Mouse (Mus musculus) gastrocnemius, adult 2 months (tissue): ENCODE measurements around the gene Stard13. TPM values are rescaled to one million over a fixed set of nuclear protein-coding genes. Genes with fewer than 3 reads are reported as not detected.

Experiments
- DNase-seq: peaks from one replicate; pipeline ENCODE4 v3.0.0; 2022
- H3K27ac ChIP-seq: fragments of 200-600 bp; 2 replicates; pipeline ENCODE4 v1.8.1; 2022; ENCODE audit warnings: mild to moderate bottlenecking
- H3K4me3 ChIP-seq: fragments of 200-600 bp; 2 replicates; pipeline ENCODE4 v1.8.1; 2022; ENCODE audit warnings: mild to moderate bottlenecking, moderate library complexity
- CTCF ChIP-seq: fragments of 200-600 bp; IDR thresholded peaks from 2 replicates; pipeline ENCODE4 v1.8.1; 2022; ENCODE audit warnings: antibody characterized with exemption, mild to moderate bottlenecking, moderate library complexity
- intact Hi-C: fragments of 180-260 bp; cut with DNase I; formaldehyde crosslinking; loops from one replicate; pipeline ENCODE4 v1.15.1; 2025
- total RNA-seq, 2 experiments: library from RNA; stranded (reverse); gene quantifications; 2 replicates each; pipeline ENCODE4 v1.2.3; 2021

Gene Stard13
- total RNA-seq, 2 experiments from 2014 or later, result 6.7 to 7.4 TPM

DNA sequence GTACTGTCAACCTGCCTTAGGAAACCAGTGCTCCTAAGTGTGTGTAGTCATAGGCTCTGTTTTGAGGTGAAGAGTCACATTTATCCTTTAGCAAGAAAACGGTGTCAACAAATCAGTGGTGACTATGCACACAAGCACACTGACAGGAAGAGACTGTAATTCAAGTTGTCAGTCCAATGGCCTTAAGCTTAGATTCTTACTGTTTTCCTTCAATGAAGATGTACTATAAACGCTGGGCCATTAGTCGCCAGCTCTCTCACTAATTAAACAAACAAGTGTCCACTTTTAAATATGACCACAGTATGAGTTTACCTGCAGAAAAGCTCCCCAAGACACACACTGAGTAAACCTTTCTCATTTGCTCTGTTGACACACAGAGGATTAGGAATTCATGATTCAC lies 44.3 kb downstream of the Stard13 start:
- no peak for DNase-seq
- Histone ChIP-seq H3K27ac (peak overlapping the region; percentile 87), H3K4me3 (peak overlapping the region; percentile 88)
- TF ChIP-seq CTCF, result no peak
- intact Hi-C loops, result loop anchor here (5.0 kb wide), 1 partner anchor 47 kb away; no protein-coding TSS in a partner anchor

DNA sequence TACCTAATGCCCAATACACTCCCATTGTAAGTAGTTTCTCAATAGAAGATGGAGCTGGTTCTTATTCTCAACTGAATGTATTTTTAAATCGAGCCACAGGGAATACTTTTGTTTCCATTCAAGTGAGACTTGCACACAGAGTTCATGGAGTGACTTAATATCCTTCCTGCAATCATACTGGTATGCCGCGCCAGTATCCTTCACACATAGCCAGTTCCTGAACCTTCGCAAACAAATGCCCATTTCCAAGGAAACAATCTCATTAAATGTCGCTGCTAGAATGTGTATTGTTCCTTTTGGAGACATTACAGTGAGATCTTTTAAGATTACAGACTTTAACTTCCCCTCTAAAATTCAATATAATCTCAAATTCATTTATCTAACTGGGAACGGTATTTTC lies 45.0 kb downstream of the Stard13 start:
- peak overlapping the region; percentile 87 for H3K27ac ChIP-seq
- intact Hi-C loops, result loop anchor here (5.0 kb wide), 1 partner anchor 46 kb away; no protein-coding TSS in a partner anchor
- peak overlapping the region; percentile 88 for H3K4me3 ChIP-seq
- TF ChIP-seq CTCF, result no peak
- DNase-seq, result no peak

DNA sequence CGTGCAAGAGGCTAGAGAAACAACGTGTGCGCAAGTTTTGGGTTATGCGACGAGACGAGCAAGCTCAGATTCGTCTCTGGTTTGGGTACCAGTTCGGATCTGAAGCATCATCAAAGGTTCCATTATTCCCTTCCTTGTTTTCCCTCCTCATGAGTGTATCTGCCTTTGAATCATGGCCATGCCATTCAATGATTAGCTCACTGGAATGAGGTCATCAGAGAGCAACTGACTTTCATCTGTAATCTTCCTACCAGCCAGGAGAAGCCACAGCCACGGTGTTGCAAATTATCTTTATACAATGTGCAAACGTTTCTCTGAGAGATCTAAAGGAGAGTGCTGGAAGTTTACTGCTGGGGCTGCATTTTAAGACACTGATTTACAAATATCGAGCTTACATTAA lies 46.3 kb downstream of the Stard13 start:
- Histone ChIP-seq H3K4me3 (peak overlapping the region; percentile 88; the same call in 1 of the 2 replicates), H3K27ac (no peak overlapping the region)
- intact Hi-C loops, result loop anchor here (5.0 kb wide), 1 partner anchor 45 kb away; no protein-coding TSS in a partner anchor
- no peak for TF ChIP-seq CTCF
- no peak for DNase-seq

DNA sequence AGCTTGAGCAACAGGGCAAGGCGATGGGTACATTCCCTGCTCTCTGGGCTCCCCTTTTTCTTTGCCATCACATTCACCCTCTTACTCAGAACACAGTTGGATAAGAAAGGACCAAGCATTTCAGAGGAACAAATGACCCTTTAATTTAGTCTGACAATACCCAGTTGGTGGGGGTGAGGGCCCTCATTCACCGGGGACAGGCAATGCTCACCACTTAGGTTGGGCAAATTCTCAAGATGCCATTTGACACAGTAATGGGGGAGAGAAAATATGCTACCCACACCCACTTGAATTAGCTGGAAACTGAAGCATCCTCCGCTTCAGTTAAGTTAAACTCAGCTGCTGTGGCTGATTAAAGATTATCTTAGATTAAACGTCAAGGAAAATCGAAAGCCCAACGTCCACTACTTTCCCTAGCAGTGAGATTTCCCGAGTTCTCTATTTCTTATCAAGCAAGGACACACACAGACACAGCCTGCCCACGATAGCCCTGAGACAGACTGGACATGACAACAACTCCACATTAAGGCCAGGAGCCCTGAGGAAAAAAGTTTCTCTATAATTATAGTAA lies 48.3 kb downstream of the Stard13 start:
- DNase-seq, result no peak
- Histone ChIP-seq H3K27ac (peak overlapping the region; percentile 40; the same call in 1 of the 2 replicates), H3K4me3 (no peak overlapping the region)
- intact Hi-C loops, result loop anchor here (5.0 kb wide), 1 partner anchor 43 kb away; no protein-coding TSS in a partner anchor
- no peak for TF ChIP-seq CTCF

DNA sequence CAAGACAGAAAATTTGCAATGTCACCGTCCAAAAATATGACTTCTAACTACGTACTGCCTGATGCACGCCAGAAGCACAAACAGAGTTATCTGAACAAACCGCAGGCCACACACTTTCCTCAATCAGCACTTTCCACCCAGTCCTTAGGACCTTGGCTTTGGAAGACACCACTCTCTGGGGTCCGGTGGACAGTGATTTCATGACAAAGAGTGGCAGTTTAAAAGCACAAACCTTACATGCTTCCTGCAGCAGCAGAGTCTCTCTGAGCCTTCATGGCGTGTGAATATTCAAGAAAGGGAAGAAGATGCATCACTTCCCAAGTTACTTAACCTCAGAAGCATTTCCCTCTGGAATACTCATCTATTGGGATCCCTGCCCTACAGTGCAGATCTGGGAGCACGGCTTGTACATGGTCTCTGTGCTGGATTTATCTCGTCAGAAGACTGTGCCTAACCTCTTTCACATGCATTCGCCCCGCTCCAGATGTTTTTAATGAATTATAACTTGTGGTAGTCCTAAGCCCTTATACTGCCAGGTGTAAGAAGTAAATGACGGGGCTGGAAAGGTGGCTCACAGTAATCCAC lies 49.9 kb downstream of the Stard13 start:
- peak overlapping the region; percentile 52 for H3K4me3 ChIP-seq
- TF ChIP-seq CTCF, result no peak
- H3K27ac ChIP-seq, result peak overlapping the region; percentile 69
- intact Hi-C loops, result no loop called here
- no peak for DNase-seq

DNA sequence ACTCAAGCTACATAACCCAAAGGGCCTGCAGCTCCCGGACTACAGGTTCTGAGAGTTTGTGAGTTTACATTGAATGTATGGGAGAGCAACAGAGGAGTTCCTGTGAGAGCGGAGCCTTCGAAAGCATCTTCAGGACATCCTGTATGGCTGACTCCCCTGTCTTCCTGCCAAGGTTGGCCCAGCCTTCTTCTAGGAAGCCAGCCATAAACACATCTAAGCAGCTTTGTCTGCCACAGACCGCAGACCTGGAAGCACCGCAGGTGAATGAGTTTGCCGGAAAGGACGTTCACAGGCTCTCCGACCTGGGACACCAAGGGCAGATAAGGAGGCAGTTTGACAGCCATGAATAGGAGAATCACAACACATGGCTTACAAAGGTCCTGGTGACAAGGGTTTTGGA lies 52.3 kb downstream of the Stard13 start:
- intact Hi-C loops, result no loop called here
- no peak for DNase-seq

DNA sequence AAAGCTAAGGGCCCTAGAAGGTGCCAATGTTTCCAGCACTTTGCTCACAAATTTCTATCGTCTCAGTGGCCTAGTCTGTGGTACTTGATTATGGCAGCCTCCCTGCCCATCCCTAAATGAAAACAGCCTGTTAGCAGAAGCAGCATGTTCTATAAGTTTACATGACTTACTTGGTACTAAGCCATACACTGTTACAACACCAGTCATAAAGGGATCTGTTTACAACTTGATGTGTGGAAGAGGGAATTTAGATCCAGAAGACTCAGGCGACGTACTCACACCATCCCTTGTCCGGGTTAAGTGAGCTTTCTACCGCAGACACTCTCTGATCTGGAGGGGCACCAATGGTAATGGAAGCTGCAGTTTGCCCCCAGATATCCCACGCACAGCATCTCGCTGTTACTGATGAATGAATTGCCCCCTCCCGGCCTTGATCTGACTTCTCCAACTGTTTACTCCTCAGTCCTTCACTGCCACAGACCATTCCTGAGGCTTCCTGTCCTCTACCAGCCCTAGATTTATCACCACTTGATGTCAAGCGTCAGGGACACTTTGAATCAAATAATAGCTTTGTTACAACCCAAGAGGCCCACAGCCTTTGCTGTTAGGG lies 53.4 kb downstream of the Stard13 start:
- DNase-seq, result no peak
- H3K27ac ChIP-seq, result no peak overlapping the region
- no peak overlapping the region for H3K4me3 ChIP-seq
- TF ChIP-seq CTCF, result no peak
- intact Hi-C loops, result no loop called here

More for the DNA sequence above, 52.3 kb downstream of the Stard13 start:
- no peak for TF ChIP-seq CTCF
- Histone ChIP-seq H3K4me3 (no peak overlapping the region), H3K27ac (0 out of 2 replicates have a peak overlapping the region, but pooled peaks have one; percentile 20)

DNA sequence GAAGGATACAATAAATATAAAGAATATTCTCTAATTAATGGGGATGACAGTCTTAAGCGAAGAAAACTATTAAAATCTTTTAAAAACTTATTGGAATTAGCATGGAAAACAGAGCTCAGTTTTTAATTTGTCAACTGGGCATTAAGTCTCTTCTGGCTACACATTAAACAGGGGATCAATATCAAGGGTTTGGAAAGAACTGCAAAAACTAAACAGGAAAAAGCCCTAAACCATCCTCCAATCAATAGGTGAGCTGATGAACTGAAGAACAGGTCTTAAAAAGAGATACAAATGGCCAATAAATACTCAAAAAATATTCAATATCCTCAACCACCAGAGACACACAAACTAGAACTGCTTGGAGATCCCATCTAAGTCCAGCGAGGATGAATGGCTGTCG lies 56.5 kb downstream of the Stard13 start:
- DNase-seq, result no peak
- intact Hi-C loops, result no loop called here
- Histone ChIP-seq H3K4me3 (no peak overlapping the region), H3K27ac (no peak overlapping the region)
- no peak for TF ChIP-seq CTCF

DNA sequence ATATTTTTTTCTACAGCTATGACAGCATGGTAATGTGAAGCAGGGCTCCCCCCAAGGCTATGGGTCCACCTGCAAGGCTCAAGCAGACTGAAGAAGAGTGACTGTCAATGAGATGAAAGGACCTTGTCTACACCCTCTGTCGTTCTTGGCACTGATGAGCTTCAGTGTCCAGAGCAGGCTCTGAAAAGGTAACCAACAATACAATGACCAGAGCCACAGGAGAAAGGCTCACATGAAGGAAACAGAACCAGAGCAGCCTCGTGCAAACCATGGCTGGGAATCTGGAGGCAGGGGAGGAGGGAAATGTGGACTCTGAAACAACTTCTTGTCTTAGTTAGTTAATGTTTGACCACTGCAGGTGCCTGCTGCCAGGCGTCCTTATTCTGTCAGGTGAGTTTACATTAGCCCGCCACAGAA lies 57.7 kb downstream of the Stard13 start:
- H3K27ac ChIP-seq, result no peak overlapping the region; the same call in 1 of the 2 replicates
- DNase-seq, result no peak
- intact Hi-C loops, result no loop called here
- TF ChIP-seq CTCF, result no peak
- no peak overlapping the region for H3K4me3 ChIP-seq

DNA sequence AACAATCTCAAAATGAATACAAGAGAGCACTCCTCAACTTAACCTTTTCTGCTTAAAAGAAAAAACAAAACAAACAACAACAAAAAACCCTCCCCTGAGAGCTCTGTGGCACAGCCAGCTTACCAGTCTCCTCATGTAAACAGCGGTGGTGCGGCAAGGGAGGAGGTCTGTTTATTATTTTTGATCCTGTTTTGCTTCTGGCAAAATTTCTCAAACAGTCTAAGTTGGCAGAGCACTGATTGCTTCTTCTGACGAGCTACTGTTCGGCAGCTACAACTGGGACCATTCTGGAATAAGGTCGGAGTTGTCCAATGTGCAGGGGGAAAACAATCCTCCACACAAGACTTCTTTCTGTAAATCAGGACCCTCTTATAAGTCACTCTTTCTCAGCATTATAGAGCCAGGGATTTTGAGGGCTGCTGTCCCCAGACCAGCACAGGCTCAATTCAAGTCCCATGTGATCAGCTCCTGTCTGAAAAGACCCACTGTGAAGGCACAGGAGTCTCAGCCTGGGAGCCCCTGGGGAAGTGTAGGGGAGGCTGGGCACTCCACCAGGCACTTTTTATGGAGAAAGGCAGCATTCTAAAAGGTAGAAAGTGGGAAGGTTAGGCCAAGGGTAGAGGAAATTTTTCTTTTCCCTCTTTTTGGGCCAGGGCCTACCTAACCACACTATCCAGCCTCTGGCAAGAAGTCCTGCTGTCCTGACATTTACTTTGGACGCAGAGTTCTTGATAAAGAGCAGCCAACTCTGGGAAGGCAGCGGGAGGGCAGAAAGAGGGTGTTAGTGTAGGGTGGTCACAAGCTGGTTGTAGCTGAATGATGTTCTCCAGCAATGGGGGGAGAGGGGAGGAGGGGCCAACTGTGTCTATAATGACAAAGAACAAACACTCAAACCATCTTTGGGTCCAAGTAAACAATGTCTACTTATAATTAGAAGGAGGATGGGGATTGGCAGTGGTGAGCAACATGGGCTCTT lies 58.9 kb downstream of the Stard13 start:
- peak overlapping the region; percentile 64 for H3K27ac ChIP-seq
- H3K4me3 ChIP-seq, result no peak overlapping the region
- no peak for TF ChIP-seq CTCF
- intact Hi-C loops, result no loop called here
- no peak for DNase-seq

DNA sequence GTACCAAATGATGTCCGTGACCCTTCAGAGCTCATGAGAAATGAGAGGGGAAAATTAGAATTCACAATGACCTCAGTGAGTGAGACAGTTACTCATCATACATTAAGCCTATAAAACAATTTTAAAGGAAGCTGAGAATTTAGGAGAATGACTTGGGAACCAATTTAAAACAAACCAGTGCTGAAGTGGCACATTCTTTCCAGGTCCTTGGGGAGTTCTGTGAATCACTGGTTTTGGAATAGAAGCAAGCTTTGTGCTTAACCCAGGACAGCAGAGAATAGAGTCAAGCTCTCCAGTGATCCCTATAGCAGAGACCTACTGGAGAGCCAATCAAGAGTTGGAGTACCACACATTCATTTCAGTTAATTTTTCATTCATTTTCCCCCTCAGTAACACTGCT lies 59.9 kb downstream of the Stard13 start:
- H3K27ac ChIP-seq, result peak overlapping the region; percentile 64; the same call in 1 of the 2 replicates
- no peak overlapping the region for H3K4me3 ChIP-seq
- intact Hi-C loops, result no loop called here
- TF ChIP-seq CTCF, result no peak
- no peak for DNase-seq

DNA sequence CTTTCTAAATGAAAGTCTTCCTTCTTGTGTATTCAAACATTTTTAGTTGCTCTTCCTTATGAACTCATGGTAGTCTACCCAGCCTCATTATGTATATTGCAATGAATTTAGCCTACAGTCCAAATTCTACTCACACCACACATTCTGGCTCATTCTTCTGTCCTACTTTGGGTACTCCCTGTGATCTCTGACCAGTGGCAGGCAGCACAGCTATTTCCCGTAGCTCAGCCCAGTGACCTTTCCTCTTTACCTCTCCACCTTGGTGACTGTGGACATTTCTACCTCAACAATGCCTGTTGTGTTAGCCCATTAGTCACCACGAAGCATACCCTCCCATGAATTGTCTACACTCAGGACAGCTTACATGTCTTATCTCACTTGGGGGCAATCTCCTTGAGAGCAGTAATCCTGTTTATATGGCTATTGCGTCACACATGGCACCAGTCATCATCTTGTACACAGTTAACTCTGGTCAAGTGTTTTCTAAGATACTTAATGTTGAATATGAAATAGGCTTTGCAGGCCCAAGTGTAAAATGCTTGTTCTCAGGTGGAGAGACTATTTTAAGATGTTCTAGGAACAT lies 63.4 kb downstream of the Stard13 start:
- no peak for DNase-seq
- Histone ChIP-seq H3K4me3 (no peak overlapping the region), H3K27ac (no peak overlapping the region)
- no peak for TF ChIP-seq CTCF
- intact Hi-C loops, result no loop called here
